Mouse (Mus musculus): Measurements from ENCODE around the gene Tsku. TPM values are rescaled to one million over a fixed set of nuclear protein-coding genes. Genes with fewer than 3 reads are reported as not detected.
A peak's percentile ranks its signal among the peaks of the same experiment; 100 is the strongest.

Tsku gene
- total and polyA plus RNA-seq, 3 experiments = 2.2 to 5.9 (median 2.5) TPM

DNA sequence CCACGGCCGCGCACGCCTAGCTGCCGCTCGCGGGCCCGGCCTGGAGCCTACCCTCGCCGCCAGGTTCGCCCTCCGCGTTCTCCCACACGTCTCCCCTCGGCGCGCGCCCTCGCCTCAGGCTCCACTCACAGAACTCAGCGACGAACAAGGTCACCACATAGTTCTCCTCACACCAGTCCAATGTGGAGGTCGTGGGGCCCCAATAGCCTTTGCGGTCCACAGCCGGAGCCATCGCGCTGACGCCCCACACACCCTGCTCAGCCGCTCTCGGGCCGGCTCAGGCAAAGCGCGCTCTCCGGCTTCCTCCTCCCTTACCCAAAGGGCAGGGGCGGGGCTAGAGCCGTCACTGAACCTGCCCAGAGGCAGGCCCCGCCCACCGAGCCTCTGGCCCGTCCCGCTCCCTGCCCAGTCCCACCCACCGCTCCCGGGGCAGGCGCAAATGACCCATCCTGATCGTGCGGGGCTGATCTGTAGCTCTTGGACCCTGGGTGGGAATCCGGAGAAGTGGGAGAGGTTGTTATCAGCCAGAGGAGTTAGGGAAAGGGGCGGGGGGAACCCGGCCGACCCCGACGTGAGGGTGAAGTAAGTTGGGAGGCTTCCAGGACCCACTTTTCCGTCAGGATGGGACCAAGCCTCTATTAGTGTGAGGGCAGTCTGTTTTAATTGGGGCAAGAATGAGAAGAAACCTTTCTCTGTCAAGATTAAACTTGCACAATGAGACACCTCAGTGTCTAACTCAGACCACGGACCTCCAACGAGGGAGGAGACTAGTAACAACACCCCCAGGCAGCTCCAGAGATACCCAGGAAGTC lies 51.7 kb downstream of the Tsku start:
- 0 out of 2 replicates have a peak, but pooled peaks cover 1% of the 10 kb centered on the region for H3K79me2 ChIP-seq (replicated peaks; ENCODE audit: control insufficient read depth, insufficient read depth, low read length)
- under 1% methylated on average over 53 of the region's 53 CpGs for WGBS
- no peaks in the 10 kb centered on the region; the same call in 1 of the 2 replicates for H3K36me3 ChIP-seq (ENCODE audit: control insufficient read depth, insufficient read depth, low read length)
- H3K4me3 ChIP-seq = peak overlapping the region; percentile 81
- H3K4me1 ChIP-seq (ENCODE audit: control insufficient read depth, insufficient read depth, low read length) = no peaks in the 10 kb centered on the region; the same call in 1 of the 2 replicates
- TF ChIP-seq POLR2A (IDR thresholded peaks at IDR 0.05; ENCODE audit: insufficient read depth, low read depth, low read length) (peak; percentile 98), EP300 (IDR thresholded peaks at IDR 0.05; ENCODE audit: insufficient read depth, low read depth, low read length) (0 out of 2 replicates have a peak, but pooled peaks have one; percentile 34), CTCF (IDR thresholded peaks at IDR 0.05) (peak; percentile 33)
- peak overlapping the region; percentile 82 for H3K27ac ChIP-seq
- H3K27me3 ChIP-seq (ENCODE audit: control insufficient read depth, insufficient read depth, low read length) = no peaks in the 10 kb centered on the region
- peak overlapping the region; percentile 90 for H3K9ac ChIP-seq (ENCODE audit: low read depth, low read length)
- intact Hi-C loops (cut with DNase I) = loop anchor here (5.0 kb wide), 1 partner anchor 33 kb away; no protein-coding TSS in a partner anchor
- peak; percentile 97 for DNase-seq

DNA sequence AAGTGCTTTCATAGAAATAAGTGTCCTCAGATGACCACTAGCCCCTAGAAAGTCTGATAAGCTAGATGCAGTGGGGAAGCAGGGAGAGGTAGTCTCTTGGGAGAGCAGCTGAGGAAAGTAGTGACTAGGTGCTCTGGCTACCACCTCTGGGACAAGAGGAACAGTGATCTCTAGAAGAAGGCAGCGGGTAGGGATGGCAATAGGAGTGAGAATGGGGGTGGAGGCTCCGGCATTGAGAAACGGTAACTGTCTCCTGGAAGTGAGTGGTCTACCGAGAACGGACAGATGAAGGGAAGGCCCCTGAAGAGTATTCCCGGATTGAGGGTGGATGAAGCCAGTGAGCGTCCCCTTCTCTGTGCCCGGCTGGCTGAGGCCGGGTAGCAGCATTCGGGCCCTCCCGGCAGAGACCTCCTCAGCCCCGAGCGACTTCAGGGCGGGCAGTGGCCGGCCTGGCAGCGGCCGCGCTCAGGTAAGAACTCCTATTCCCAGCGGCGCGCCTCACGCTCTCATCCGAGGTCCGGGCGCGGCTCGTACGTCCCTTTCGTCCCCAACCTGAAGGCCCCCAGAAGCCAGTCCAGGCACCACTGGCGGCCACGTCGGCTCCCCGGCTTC lies 52.4 kb downstream of the Tsku start:
- Histone ChIP-seq H3K27ac (peak overlapping the region; percentile 82), H3K4me3 (peak overlapping the region; percentile 81), H3K79me2 (replicated peaks; ENCODE audit: control insufficient read depth, insufficient read depth, low read length) (0 out of 2 replicates have a peak, but pooled peaks cover 1% of the 10 kb centered on the region), H3K9ac (ENCODE audit: low read depth, low read length) (peak overlapping the region; percentile 90), H3K36me3 (ENCODE audit: control insufficient read depth, insufficient read depth, low read length) (no peaks in the 10 kb centered on the region; the same call in 1 of the 2 replicates), H3K4me1 (ENCODE audit: control insufficient read depth, insufficient read depth, low read length) (no peaks in the 10 kb centered on the region; the same call in 1 of the 2 replicates), H3K27me3 (ENCODE audit: control insufficient read depth, insufficient read depth, low read length) (no peaks in the 10 kb centered on the region)
- intact Hi-C loops (cut with DNase I) = loop anchor here (5.0 kb wide), 1 partner anchor 34 kb away; no protein-coding TSS in a partner anchor
- TF ChIP-seq CTCF (IDR thresholded peaks at IDR 0.05) (no peak), POLR2A (IDR thresholded peaks at IDR 0.05; ENCODE audit: insufficient read depth, low read depth, low read length) (no peak), EP300 (IDR thresholded peaks at IDR 0.05; ENCODE audit: insufficient read depth, low read depth, low read length) (no peak)
- no peak for DNase-seq
- under 1% methylated on average over 33 of the region's 33 CpGs for WGBS

DNA sequence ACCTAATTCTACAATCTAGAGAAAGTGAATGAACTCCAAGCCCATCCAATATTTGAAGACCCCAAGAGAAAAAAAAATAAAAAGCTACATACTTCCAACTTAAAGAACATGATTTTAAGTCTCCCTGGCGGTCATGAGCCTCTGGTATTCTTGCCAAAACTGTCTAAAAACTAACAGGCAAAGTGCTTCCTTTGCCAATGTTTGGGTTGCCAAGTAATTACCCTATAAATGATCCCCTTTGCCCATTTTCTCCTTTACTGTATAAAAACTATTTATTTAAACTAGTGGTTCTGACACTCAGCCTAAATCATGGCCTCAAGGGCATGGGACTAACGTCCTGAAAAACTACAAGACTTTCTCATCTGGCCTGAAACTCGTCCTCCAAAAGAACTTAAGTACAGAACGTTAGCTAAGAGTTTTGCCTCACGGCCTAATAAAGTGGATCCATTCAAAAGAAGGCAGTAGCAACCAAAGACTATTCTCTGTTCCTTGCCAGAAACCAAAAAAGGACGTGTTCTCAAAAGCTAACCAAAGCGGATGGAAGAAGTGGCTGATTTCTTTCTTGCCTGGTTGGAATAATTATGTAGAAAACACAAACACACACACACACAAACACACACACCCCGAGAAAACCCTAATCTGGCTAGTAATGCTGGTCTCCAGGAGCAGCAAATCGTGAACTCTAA lies 53.1 kb downstream of the Tsku start:
- Histone ChIP-seq H3K9ac (ENCODE audit: low read depth, low read length) (peak overlapping the region; percentile 90), H3K4me1 (ENCODE audit: control insufficient read depth, insufficient read depth, low read length) (no peaks in the 10 kb centered on the region; the same call in 1 of the 2 replicates), H3K27ac (peak overlapping the region; percentile 82; the same call in 1 of the 2 replicates), H3K79me2 (replicated peaks; ENCODE audit: control insufficient read depth, insufficient read depth, low read length) (0 out of 2 replicates have a peak, but pooled peaks cover 1% of the 10 kb centered on the region), H3K27me3 (ENCODE audit: control insufficient read depth, insufficient read depth, low read length) (no peaks in the 10 kb centered on the region), H3K36me3 (ENCODE audit: control insufficient read depth, insufficient read depth, low read length) (no peaks in the 10 kb centered on the region; the same call in 1 of the 2 replicates), H3K4me3 (peak overlapping the region; percentile 81)
- TF ChIP-seq EP300 (IDR thresholded peaks at IDR 0.05; ENCODE audit: insufficient read depth, low read depth, low read length) (no peak), POLR2A (IDR thresholded peaks at IDR 0.05; ENCODE audit: insufficient read depth, low read depth, low read length) (no peak), CTCF (IDR thresholded peaks at IDR 0.05) (no peak)
- no peak for DNase-seq
- intact Hi-C loops (cut with DNase I) = loop anchor here (5.0 kb wide), 1 partner anchor 34 kb away; no protein-coding TSS in a partner anchor
- 55% methylated on average over 9 of the region's 9 CpGs for whole genome bisulfite sequencing

DNA sequence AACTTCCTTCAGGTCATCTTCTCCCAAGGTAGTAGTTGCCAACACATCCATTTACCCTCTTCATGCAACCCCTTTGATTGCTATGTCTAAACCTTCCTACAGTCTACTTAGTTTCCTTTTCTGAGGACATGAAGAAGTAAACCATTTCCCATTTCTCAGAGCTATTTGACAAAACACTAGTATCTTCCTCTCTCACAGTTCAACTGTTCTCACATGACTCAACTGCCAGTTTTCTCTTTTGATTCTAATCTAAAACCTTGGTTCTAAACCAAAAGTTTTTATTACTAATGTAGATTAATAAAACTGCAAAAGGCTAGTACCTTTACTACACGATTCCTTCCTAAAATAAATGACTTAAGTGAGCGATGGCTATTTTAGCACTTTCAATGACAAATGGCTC lies 53.7 kb downstream of the Tsku start:
- Histone ChIP-seq H3K79me2 (replicated peaks; ENCODE audit: control insufficient read depth, insufficient read depth, low read length) (0 out of 2 replicates have a peak, but pooled peaks cover 1% of the 10 kb centered on the region), H3K27ac (no peak overlapping the region), H3K9ac (ENCODE audit: low read depth, low read length) (no peak overlapping the region), H3K4me1 (ENCODE audit: control insufficient read depth, insufficient read depth, low read length) (no peaks in the 10 kb centered on the region; the same call in 1 of the 2 replicates), H3K36me3 (ENCODE audit: control insufficient read depth, insufficient read depth, low read length) (no peaks in the 10 kb centered on the region; the same call in 1 of the 2 replicates), H3K4me3 (no peak overlapping the region), H3K27me3 (ENCODE audit: control insufficient read depth, insufficient read depth, low read length) (no peaks in the 10 kb centered on the region)
- no peak for DNase-seq
- TF ChIP-seq CTCF (IDR thresholded peaks at IDR 0.05) = no peak
- 89% methylated on average over 2 of the region's 2 CpGs for WGBS
- intact Hi-C loops (cut with DNase I) = loop anchor here (5.0 kb wide), 1 partner anchor 35 kb away; no protein-coding TSS in a partner anchor

Other genes starting within 250 kb of the Tsku start
- 1 to 10 TPM; 4.5 to 5.9 TPM for gene Myo7a, start 241.8 kb downstream of the Tsku start, total RNA-seq (2021)
- gene Myo7a, start 241.8 kb downstream of the Tsku start, polyA plus RNA-seq (2012; rRNA removed) = 7.1 and 10.8 TPM in 2 replicates
- under 1 TPM in 1 of 2 experiments, not detected in 1; 0.14 TPM for gene Omp, start 215.8 kb downstream of the Tsku start, total RNA-seq (2021)
- 0.06 TPM in 1 of 2 replicates, not detected in the other for gene Omp, start 215.8 kb downstream of the Tsku start, polyA plus RNA-seq (2012; rRNA removed)
- 1 to 10 TPM; 1.8 to 2.4 TPM for gene Capn5, start 183.1 kb downstream of the Tsku start, total RNA-seq (2021)
- gene Capn5, start 183.1 kb downstream of the Tsku start, polyA plus RNA-seq (2012; rRNA removed) = 3.7 and 4.6 TPM in 2 replicates
- not detected for gene B3gnt6, start 161.8 kb downstream of the Tsku start, total RNA-seq (2021)
- 0.06 TPM in 1 of 2 replicates, not detected in the other for gene B3gnt6, start 161.8 kb downstream of the Tsku start, polyA plus RNA-seq (2012; rRNA removed)
- gene Acer3, start 40.1 kb downstream of the Tsku start, total RNA-seq (2021) = 10 to 100 TPM; 11.0 to 13.2 TPM
- gene Acer3, start 40.1 kb downstream of the Tsku start, polyA plus RNA-seq (2012; rRNA removed) = 5.5 and 8.7 TPM in 2 replicates
- gene Gucy2d, start 79.1 kb upstream of the Tsku start, total RNA-seq (2021) = under 1 TPM in 1 of 2 experiments, not detected in 1; 0.21 TPM
- gene Gucy2d, start 79.1 kb upstream of the Tsku start, polyA plus RNA-seq (2012; rRNA removed) = 0.20 TPM in 1 of 2 replicates, not detected in the other
- gene Lrrc32, start 128.0 kb upstream of the Tsku start, total RNA-seq (2021) = 10 to 100 TPM; 13.6 to 13.7 TPM
- gene Lrrc32, start 128.0 kb upstream of the Tsku start, polyA plus RNA-seq (2012; rRNA removed) = 14.5 and 21.9 TPM in 2 replicates